Mouse (Mus musculus): ENCODE data around the gene Gm21953. TPM values are rescaled to one million over a fixed set of nuclear protein-coding genes. Genes with fewer than 3 reads are reported as not detected.

Gm21953 gene
- not detected for polyA plus RNA-seq (2017; shearing (Covaris generic))

DNA sequence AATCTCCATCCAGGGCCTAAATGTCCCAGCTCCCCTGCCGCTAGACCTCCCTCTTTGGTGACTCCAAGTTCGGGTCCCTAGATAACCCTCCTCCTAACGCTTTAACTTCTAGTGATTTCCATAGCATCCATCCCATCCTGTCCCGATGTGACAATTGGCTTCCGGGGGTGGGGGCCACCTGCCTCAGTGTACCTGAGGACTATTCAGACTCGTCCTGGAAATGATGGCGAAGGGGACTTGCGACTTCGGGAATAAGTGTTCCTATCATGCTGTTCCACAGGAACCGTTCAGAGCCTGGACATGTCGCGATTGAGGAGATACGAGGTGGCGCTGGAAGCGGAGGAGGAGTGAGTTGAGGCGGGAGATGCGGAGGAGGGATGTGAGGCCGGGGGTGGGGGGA lies at the start of gene Gm21953:
Gene Gm21953 (plus strand): TSS at position 301 of the 400 bp plus-strand sequence.

DNA sequence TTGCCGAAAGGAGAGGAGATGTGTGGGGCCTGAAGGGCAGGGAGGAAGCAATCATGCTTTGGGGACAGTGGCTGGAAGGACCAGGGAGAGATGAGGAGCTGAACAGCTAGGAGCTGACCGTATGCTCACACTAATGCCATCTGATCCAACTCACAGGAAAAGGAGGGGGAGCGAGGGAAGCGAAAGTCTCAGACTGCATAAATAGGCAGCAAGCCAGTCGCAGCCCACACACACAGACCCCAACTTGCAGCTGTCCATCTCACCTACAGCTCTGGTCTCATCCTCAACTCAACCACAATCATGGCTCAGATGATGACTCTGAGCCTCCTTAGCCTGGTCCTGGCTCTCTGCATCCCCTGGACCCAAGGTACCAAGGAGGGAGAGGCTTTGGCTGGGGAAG lies 38.6 kb upstream of the Gm21953 start, which contains the start of gene Ccl21b:
Gene Ccl21b (plus strand): TSS at position 301 of the 400 bp plus-strand sequence.

DNA sequence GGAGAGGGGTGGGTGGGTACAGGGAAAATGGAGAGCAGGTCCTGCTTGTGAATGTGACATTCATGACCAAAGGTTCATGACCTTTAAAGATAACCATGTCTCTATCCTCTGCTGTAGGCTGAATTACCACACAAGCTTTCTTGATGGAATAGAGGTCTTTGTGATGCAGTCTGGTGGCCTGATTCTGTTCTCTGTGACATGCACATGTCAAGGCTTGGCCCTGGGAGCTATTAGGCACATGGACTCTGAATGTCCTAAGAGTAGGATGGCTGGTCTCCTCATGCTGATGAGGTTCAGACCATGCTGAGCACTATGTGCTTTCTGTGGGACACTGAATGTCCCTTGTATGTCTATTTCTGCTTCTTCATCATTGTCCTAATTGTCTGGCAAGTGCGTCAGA lies 24.0 kb downstream of the Gm21953 start, which contains the start of gene Fam205a3:
Gene Fam205a3 (plus strand): TSS at position 301 of the 400 bp plus-strand sequence.

Other genes starting within 250 kb of the Gm21953 start
- gene Gm3893, start 203.1 kb upstream of the Gm21953 start, polyA plus RNA-seq (2017; shearing (Covaris generic)), result not detected
- gene Gm13304, start 179.4 kb upstream of the Gm21953 start, polyA plus RNA-seq (2017; shearing (Covaris generic)), result not detected
- not detected for gene Gm13306, start 140.8 kb upstream of the Gm21953 start, polyA plus RNA-seq (2017; shearing (Covaris generic))
- not detected for gene Gm13305, start 125.7 kb upstream of the Gm21953 start, polyA plus RNA-seq (2017; shearing (Covaris generic))
- not detected for gene Gm10600, start 53.6 kb upstream of the Gm21953 start, polyA plus RNA-seq (2017; shearing (Covaris generic))
- not detected for gene Ccl21b, start 38.5 kb upstream of the Gm21953 start, polyA plus RNA-seq (2017; shearing (Covaris generic))
- not detected for gene Fam205a3, start 24.1 kb downstream of the Gm21953 start, polyA plus RNA-seq (2017; shearing (Covaris generic))
- gene Gm21586, start 145.1 kb downstream of the Gm21953 start, polyA plus RNA-seq (2017; shearing (Covaris generic)), result not detected
- not detected for gene Gm2163, start 172.5 kb downstream of the Gm21953 start, polyA plus RNA-seq (2017; shearing (Covaris generic))
- gene Fam205a2, start 233.9 kb downstream of the Gm21953 start, polyA plus RNA-seq (2017; shearing (Covaris generic)), result not detected

Data from CD4-positive, CD25-positive, alpha-beta regulatory T cell (primary cell).